Mouse (Mus musculus) layer of hippocampus, adult 6 months (tissue): ENCODE measurements around the gene Olfr957. TPM values are rescaled to one million over a fixed set of nuclear protein-coding genes. Genes with fewer than 3 reads are reported as not detected.

Experiments used
- long read RNA-seq, 2 experiments: library from polyadenylated mRNA; unstranded; transcript quantifications; one replicate each; pipeline ENCODE4 v2.0.0; 2019 to 2020
- polyA plus RNA-seq: library from polyadenylated mRNA; unstranded; fragments of <200 nt; fragmentation: Nextera tagmentation; gene quantifications from 2 replicates; pipeline ENCODE4 v1.2.3, GENCODE M21; 2021

Gene Olfr957
- polyA plus RNA-seq, result not detected in 2 replicates
- long read RNA-seq, experiment 1, result 0 reads
- long read RNA-seq, experiment 2, result 0 reads

DNA sequence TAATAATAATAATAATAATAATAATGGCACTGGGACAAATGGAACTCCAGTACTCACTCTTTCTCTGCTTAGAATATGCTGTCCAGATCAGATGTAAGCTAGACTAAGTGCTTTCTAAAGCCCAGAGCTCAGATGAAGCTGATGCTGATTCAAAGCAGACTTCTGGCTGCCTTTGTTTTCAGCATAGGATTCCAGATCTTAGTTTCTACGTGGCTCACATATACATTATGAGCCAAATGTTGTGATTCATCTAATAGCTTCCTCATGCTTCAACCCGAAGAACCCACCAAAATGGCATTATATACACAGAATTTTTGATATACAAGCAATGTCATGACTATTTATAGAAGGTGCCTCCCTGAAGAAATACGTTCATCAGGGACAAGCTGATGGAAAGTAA is at the start of gene Olfr957:
Olfr957 (minus strand) TSS at position 279 of the 400 bp plus-strand sequence.

GRCm38 (mm10) chr9:39553946-39554345 is 38.3 kb upstream of the Olfr957 start, which contains the start of gene Olfr958:
Olfr958 (minus strand) TSS chr9:39554054.

DNA sequence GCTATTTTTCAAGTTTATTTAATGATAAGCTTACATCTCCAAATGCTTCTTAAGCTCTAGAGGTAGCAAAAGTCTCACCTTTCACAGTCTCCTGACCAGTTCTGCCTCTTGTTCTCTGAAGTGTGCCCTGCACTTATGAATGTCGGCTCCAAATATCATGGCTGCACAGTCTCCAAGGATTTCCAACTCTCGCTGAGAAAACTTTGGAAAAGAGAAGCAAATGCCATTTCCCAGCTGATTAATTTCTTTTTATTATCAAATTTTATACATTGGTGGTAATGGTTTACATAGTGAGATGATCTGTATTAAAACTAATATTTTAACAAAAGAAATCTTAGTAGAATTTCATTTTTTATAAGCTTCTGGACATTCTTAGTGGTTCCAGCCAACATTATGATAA is 21.7 kb downstream of the Olfr957 start, which contains the start of gene Olfr44:
Olfr44 (minus strand) TSS at position 101 of the 400 bp plus-strand sequence.

DNA sequence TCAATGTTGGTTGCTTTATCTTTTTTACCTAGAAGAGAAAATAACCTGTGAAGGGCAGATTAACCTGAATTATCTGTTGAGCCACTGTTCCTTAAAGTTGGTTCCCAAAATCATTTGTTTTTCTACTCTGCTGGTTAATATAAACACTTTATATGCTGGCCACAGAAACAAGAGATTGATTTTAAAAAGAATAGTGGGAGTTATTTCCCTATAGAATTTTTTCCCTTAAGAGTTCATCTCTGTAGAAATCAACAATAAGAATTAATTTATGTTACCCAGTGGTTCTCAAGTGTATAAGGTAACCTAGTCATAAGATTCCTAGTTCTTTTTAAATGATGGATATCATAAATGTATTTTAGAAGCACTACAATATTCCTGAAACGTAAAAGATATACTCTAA is 43.8 kb downstream of the Olfr957 start, which contains the start of gene Olfr955:
Olfr955 (minus strand) TSS at position 101 of the 400 bp plus-strand sequence.

Other genes with a start within 250 kb of the Olfr957 start
- not detected in 2 replicates for gene Olfr945, start 239.0 kb downstream of the Olfr957 start, polyA plus RNA-seq
- not detected in 2 replicates for gene Olfr948, start 189.8 kb downstream of the Olfr957 start, polyA plus RNA-seq
- gene Olfr951, start 128.4 kb downstream of the Olfr957 start, polyA plus RNA-seq, result not detected in 2 replicates
- gene Olfr952, start 88.7 kb downstream of the Olfr957 start, polyA plus RNA-seq, result not detected in 2 replicates
- not detected in 2 replicates for gene Olfr954, start 59.1 kb downstream of the Olfr957 start, polyA plus RNA-seq
- not detected in 2 replicates for gene Olfr955, start 43.9 kb downstream of the Olfr957 start, polyA plus RNA-seq
- not detected in 2 replicates for gene Olfr44, start 21.8 kb downstream of the Olfr957 start, polyA plus RNA-seq
- gene Olfr958, start 38.2 kb upstream of the Olfr957 start, polyA plus RNA-seq, result not detected in 2 replicates
- gene Olfr959, start 59.8 kb upstream of the Olfr957 start, polyA plus RNA-seq, result not detected in 2 replicates
- 3.4 and 5.2 TPM in 2 replicates for gene AW551984, start 88.6 kb upstream of the Olfr957 start, polyA plus RNA-seq
- not detected in 2 replicates for gene Olfr148, start 94.8 kb upstream of the Olfr957 start, polyA plus RNA-seq
- gene Olfr960, start 105.6 kb upstream of the Olfr957 start, polyA plus RNA-seq, result not detected in 2 replicates
- not detected in 2 replicates for gene Olfr961, start 129.3 kb upstream of the Olfr957 start, polyA plus RNA-seq
- not detected in 2 replicates for gene Olfr963, start 151.4 kb upstream of the Olfr957 start, polyA plus RNA-seq
- not detected in 2 replicates for gene Olfr149, start 191.3 kb upstream of the Olfr957 start, polyA plus RNA-seq
- not detected in 2 replicates for gene Olfr965, start 195.5 kb upstream of the Olfr957 start, polyA plus RNA-seq
- gene Olfr150, start 215.2 kb upstream of the Olfr957 start, polyA plus RNA-seq, result not detected in 2 replicates
- gene Olfr967, start 230.4 kb upstream of the Olfr957 start, polyA plus RNA-seq, result not detected in 2 replicates